Mouse (Mus musculus): ENCODE data around the gene Tmcc2.

Gene Tmcc2

DNA sequence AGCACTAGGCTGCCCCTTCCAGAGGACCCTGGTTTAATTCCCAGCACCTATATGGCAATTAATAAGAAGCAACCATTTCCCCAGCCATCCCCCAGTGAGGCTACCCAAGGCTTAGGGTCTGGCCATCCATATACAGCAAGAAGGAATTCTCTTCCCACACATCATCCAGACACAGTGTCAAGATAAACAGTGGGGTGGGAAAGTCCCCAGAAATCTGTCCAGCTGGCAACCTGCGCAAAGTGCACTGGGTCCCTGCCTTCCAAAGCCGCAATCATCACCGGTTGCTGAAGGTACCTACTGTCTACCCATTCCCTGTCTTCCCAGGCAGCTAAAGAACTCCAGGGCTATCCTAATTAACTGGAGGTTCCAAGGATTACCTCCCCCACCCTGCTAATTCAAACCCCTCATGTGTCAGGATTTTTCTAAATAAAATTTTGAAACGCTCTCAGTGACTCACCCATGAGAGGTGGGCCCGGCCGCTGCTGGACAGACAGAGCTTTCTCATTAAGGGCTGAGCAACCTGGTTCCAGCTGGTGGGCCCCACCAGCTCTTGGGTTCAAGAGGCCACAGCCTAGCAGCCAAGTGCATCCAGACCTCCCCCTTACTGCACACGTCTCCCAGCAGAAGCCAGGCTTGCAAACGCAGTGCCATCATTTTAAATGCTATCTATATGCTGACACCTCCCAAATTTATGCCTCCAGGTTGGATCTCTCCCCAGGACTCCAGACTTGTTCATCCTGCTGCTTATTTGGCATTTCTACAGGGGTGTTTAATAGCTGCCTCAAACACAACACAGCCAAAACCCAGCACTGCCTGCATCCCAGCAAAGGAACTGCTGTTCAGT lies 14.6 kb downstream of the Tmcc2 start:
- peaks cover 32% of the 10 kb centered on the region for H3K27me3 ChIP-seq (ENCODE audit: insufficient read depth, low read length)
- H3K36me3 ChIP-seq (ENCODE audit: insufficient read depth, low read length): no peaks in the 10 kb centered on the region
- TF ChIP-seq CTCF (conservative IDR thresholded peaks at IDR 0.05; ENCODE audit: low read length) (no peak), NANOG (IDR thresholded peaks at IDR 0.05; ENCODE audit: borderline replicate concordance, low read length) (no peak), POU5F1 (IDR thresholded peaks at IDR 0.05; ENCODE audit: borderline replicate concordance, low read length) (no peak)
- H3K9me3 ChIP-seq (ENCODE audit: low read length): no peaks in the 10 kb centered on the region
- H3K4me3 ChIP-seq (replicated peaks; ENCODE audit: low read length): no peak overlapping the region
- peaks cover 85% of the 10 kb centered on the region for H3K4me1 ChIP-seq (replicated peaks; ENCODE audit: low read depth, low read length)

DNA sequence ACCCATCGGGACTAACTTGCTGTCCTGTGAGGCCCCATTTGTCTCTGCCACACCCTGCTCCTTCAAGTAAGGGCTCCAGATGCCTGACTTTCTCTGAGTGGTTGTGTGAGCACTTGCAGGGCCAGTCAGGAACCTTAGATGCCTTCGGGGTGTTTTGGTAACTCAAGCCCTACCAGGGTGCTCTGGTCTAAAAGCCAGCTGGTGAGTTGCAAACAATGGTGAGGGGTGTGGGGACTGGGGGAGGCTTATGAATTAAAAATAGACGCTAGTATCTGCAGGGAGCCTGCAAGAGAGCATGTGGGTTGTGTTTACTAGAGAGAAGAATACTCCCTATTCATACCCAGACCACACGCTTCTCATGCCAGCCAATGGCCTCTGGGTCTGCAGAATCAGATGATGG lies 15.8 kb downstream of the Tmcc2 start:
- no peak for TF ChIP-seq NANOG (IDR thresholded peaks at IDR 0.05; ENCODE audit: borderline replicate concordance, low read length)
- H3K36me3 ChIP-seq (ENCODE audit: insufficient read depth, low read length): no peaks in the 10 kb centered on the region
- no peaks in the 10 kb centered on the region for H3K9me3 ChIP-seq (ENCODE audit: low read length)
- peaks cover 88% of the 10 kb centered on the region for H3K4me1 ChIP-seq (replicated peaks; ENCODE audit: low read depth, low read length)
- no peak overlapping the region for H3K4me3 ChIP-seq (replicated peaks; ENCODE audit: low read length)
- peaks cover 21% of the 10 kb centered on the region for H3K27me3 ChIP-seq (ENCODE audit: insufficient read depth, low read length)

DNA sequence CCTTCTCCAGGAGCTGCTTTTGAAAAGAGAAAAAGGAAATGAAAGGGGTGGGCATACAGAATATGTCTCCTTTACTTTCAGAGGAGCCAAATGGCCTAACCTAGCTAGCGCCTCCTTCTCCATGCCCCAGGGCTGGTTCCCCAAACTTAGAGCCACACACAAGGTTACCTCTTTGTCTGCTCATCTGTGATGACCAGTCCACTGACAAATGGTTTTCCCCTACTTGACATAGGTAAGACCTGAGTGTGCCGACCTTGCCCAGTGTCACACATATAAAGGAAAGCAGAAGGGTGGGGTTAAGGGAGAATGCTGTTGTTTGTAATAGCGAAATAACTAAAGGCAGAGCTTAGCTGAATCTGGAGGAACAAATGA lies 16.2 kb downstream of the Tmcc2 start:
- Histone ChIP-seq H3K4me1 (replicated peaks; ENCODE audit: low read depth, low read length) (peaks cover 84% of the 10 kb centered on the region), H3K9me3 (ENCODE audit: low read length) (no peaks in the 10 kb centered on the region), H3K36me3 (ENCODE audit: insufficient read depth, low read length) (no peaks in the 10 kb centered on the region), H3K4me3 (replicated peaks; ENCODE audit: low read length) (no peak overlapping the region), H3K27me3 (ENCODE audit: insufficient read depth, low read length) (peaks cover 17% of the 10 kb centered on the region)
- no peak for TF ChIP-seq POU5F1 (IDR thresholded peaks at IDR 0.05; ENCODE audit: borderline replicate concordance, low read length)
- TF ChIP-seq CTCF (conservative IDR thresholded peaks at IDR 0.05; ENCODE audit: low read length): no peak
- no peak for TF ChIP-seq NANOG (IDR thresholded peaks at IDR 0.05; ENCODE audit: borderline replicate concordance, low read length)

- H3K36me3 ChIP-seq (ENCODE audit: insufficient read depth, low read length): no peaks in the 10 kb centered on the region
- TF ChIP-seq NANOG (IDR thresholded peaks at IDR 0.05; ENCODE audit: borderline replicate concordance, low read length) (no peak), CTCF (conservative IDR thresholded peaks at IDR 0.05; ENCODE audit: low read length) (no peak), POU5F1 (IDR thresholded peaks at IDR 0.05; ENCODE audit: borderline replicate concordance, low read length) (no peak)
- peaks cover 12% of the 10 kb centered on the region for H3K27me3 ChIP-seq (ENCODE audit: insufficient read depth, low read length)
- no peaks in the 10 kb centered on the region for H3K9me3 ChIP-seq (ENCODE audit: low read length)
- peaks cover 79% of the 10 kb centered on the region for H3K4me1 ChIP-seq (replicated peaks; ENCODE audit: low read depth, low read length)
- H3K4me3 ChIP-seq (replicated peaks; ENCODE audit: low read length): no peak overlapping the region
These were observed 16.8 kb downstream of the Tmcc2 start for GRCm38 (mm10) chr1:132374140-132374872.

- Histone ChIP-seq H3K36me3 (ENCODE audit: insufficient read depth, low read length) (no peaks in the 10 kb centered on the region), H3K4me3 (replicated peaks; ENCODE audit: low read length) (no peak overlapping the region), H3K27me3 (ENCODE audit: insufficient read depth, low read length) (0 out of 2 replicates have a peak, but pooled peaks cover 2% of the 10 kb centered on the region), H3K4me1 (replicated peaks; ENCODE audit: low read depth, low read length) (peaks cover 76% of the 10 kb centered on the region), H3K9me3 (ENCODE audit: low read length) (no peaks in the 10 kb centered on the region)
- no peak for TF ChIP-seq CTCF (conservative IDR thresholded peaks at IDR 0.05; ENCODE audit: low read length)
- TF ChIP-seq NANOG (IDR thresholded peaks at IDR 0.05; ENCODE audit: borderline replicate concordance, low read length): no peak
- TF ChIP-seq POU5F1 (IDR thresholded peaks at IDR 0.05; ENCODE audit: borderline replicate concordance, low read length): no peak
These were observed 18.1 kb downstream of the Tmcc2 start for GRCm38 (mm10) chr1:132372896-132373534.

- H3K9me3 ChIP-seq (ENCODE audit: low read length): no peaks in the 10 kb centered on the region
- 0 out of 2 replicates have a peak, but pooled peaks cover 2% of the 10 kb centered on the region for H3K27me3 ChIP-seq (ENCODE audit: insufficient read depth, low read length)
- H3K4me3 ChIP-seq (replicated peaks; ENCODE audit: low read length): no peak overlapping the region
- H3K4me1 ChIP-seq (replicated peaks; ENCODE audit: low read depth, low read length): peaks cover 76% of the 10 kb centered on the region
- no peak for TF ChIP-seq POU5F1 (IDR thresholded peaks at IDR 0.05; ENCODE audit: borderline replicate concordance, low read length)
- TF ChIP-seq NANOG (IDR thresholded peaks at IDR 0.05; ENCODE audit: borderline replicate concordance, low read length): no peak
- TF ChIP-seq CTCF (conservative IDR thresholded peaks at IDR 0.05; ENCODE audit: low read length): no peak
- no peaks in the 10 kb centered on the region for H3K36me3 ChIP-seq (ENCODE audit: insufficient read depth, low read length)
These were observed 18.7 kb downstream of the Tmcc2 start for GRCm38 (mm10) chr1:132372354-132372753.

DNA sequence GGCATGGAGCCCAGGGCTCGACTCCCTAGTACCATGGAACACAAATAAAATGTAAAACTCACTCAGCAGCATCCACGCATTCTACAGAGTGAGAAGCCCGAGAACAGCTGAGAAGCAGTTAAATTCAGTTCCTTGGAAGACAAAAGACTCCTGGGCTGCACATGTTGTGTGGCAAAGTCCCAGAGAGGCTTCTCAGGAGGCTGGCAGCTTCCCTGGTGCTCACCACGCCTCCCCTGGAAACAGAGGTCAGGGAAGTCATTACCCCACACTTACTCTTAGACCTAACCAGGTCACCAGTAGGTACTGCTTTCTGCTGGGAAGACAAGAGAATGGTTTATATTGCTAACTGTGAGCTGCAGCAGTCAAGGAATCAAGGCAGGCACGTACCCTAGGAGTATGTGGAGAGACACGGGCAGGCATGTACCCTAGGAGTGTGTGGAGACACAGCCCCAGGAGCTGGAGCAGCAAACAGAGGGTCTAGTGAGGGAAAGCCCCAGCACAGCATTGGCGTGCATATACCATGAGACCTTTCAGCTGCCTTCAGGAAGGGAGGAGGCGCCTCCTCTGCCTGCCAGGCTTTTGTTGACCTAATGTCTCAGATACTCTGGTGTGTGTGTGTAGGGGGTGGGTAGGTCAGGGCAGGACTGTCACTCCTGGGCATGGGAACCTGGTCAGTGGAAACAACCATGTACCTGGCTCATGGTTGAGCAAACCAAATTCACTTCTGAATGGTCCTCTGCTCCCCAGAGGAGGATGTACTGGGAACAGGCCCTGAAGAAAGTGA lies 19.6 kb downstream of the Tmcc2 start:
- H3K4me3 ChIP-seq (replicated peaks; ENCODE audit: low read length): no peak overlapping the region
- TF ChIP-seq POU5F1 (IDR thresholded peaks at IDR 0.05; ENCODE audit: borderline replicate concordance, low read length) (no peak), CTCF (conservative IDR thresholded peaks at IDR 0.05; ENCODE audit: low read length) (no peak), NANOG (IDR thresholded peaks at IDR 0.05; ENCODE audit: borderline replicate concordance, low read length) (no peak)
- no peaks in the 10 kb centered on the region for H3K27me3 ChIP-seq (ENCODE audit: insufficient read depth, low read length)
- H3K9me3 ChIP-seq (ENCODE audit: low read length): no peaks in the 10 kb centered on the region
- H3K36me3 ChIP-seq (ENCODE audit: insufficient read depth, low read length): no peaks in the 10 kb centered on the region
- peaks cover 75% of the 10 kb centered on the region for H3K4me1 ChIP-seq (replicated peaks; ENCODE audit: low read depth, low read length)

Data from E14TG2a.4 (cell line).